Mouse (Mus musculus) layer of hippocampus, adult 18-20 months (tissue): ENCODE results near the gene A730061H03Rik. TPM values are rescaled to one million over a fixed set of nuclear protein-coding genes. Genes with fewer than 3 reads are reported as not detected.

Experiments
- total RNA-seq, 2 experiments: library from RNA; stranded (reverse); gene quantifications; 2 replicates each; pipeline ENCODE4 v1.2.3; 2021

The A730061H03Rik gene
- total RNA-seq, 2 experiments from 2014 or later: 0.79 to 1.6 TPM

Other genes with a start within 250 kb of the A730061H03Rik start
- gene Dhrs4, start 81.6 kb downstream of the A730061H03Rik start, total RNA-seq: 10 to 100 TPM; 20.2 to 22.1 TPM
- 10 to 100 TPM; 46.8 to 50.8 TPM for gene Carmil3, start 69.8 kb downstream of the A730061H03Rik start, total RNA-seq
- 100 to 1,000 TPM; 653 to 657 TPM for gene Cpne6, start 50.0 kb downstream of the A730061H03Rik start, total RNA-seq
- 1 to 10 TPM; 1.7 to 2.2 TPM for gene Nrl, start 35.4 kb downstream of the A730061H03Rik start, total RNA-seq
- gene Pck2, start 20.1 kb downstream of the A730061H03Rik start, total RNA-seq: 10 to 100 TPM; 50.9 to 54.2 TPM
- gene Dcaf11, start 400 bp downstream of the A730061H03Rik start, total RNA-seq: 10 to 100 TPM; 72.2 to 83.8 TPM
- gene Fitm1, start 15.2 kb upstream of the A730061H03Rik start, total RNA-seq: not detected
- 10 to 100 TPM; 54.0 to 56.6 TPM for gene Psme1, start 17.7 kb upstream of the A730061H03Rik start, total RNA-seq
- 10 to 100 TPM; 43.3 to 49.5 TPM for gene Emc9, start 24.9 kb upstream of the A730061H03Rik start, total RNA-seq
- gene Psme2, start 30.7 kb upstream of the A730061H03Rik start, total RNA-seq: 10 to 100 TPM; 53.7 to 57.4 TPM
- gene Rnf31, start 31.3 kb upstream of the A730061H03Rik start, total RNA-seq: 10 to 100 TPM; 38.0 to 43.0 TPM
- 10 to 100 TPM; 10.9 to 13.3 TPM for gene Irf9, start 43.2 kb upstream of the A730061H03Rik start, total RNA-seq
- gene Rec8, start 57.6 kb upstream of the A730061H03Rik start, total RNA-seq: 1 to 10 TPM; 1.4 to 1.8 TPM
- 100 to 1,000 TPM; 119 to 128 TPM for gene Ipo4, start 75.6 kb upstream of the A730061H03Rik start, total RNA-seq
- 1 to 10 TPM; 2.7 to 3.8 TPM for gene Gm49378, start 77.5 kb upstream of the A730061H03Rik start, total RNA-seq
- 10 to 100 TPM; 39.6 to 40.8 TPM for gene Tm9sf1, start 83.4 kb upstream of the A730061H03Rik start, total RNA-seq
- 1 to 10 TPM in 1 of 2 experiments, under 1 TPM in 1; 0.79 to 1.2 TPM for gene Tssk4, start 89.8 kb upstream of the A730061H03Rik start, total RNA-seq
- 10 to 100 TPM; 45.5 to 52.3 TPM for gene Mdp1, start 100.1 kb upstream of the A730061H03Rik start, total RNA-seq
- gene Gmpr2, start 111.5 kb upstream of the A730061H03Rik start, total RNA-seq: 10 to 100 TPM; 23.3 to 26.4 TPM
- 100 to 1,000 TPM; 294 to 304 TPM for gene Nedd8, start 111.7 kb upstream of the A730061H03Rik start, total RNA-seq
- gene Tinf2, start 121.4 kb upstream of the A730061H03Rik start, total RNA-seq: 10 to 100 TPM; 12.3 to 15.2 TPM
- not detected for gene Tgm1, start 153.5 kb upstream of the A730061H03Rik start, total RNA-seq
- 10 to 100 TPM; 43.7 to 45.7 TPM for gene Rabggta, start 161.9 kb upstream of the A730061H03Rik start, total RNA-seq
- 10 to 100 TPM; 83.2 to 98.7 TPM for gene Dhrs1, start 185.3 kb upstream of the A730061H03Rik start, total RNA-seq
- gene Nop9, start 185.3 kb upstream of the A730061H03Rik start, total RNA-seq: 10 to 100 TPM; 11.7 to 14.5 TPM
- gene Cideb, start 198.1 kb upstream of the A730061H03Rik start, total RNA-seq: 1 to 10 TPM; 1.7 to 2.2 TPM
- gene Ltb4r2, start 201.0 kb upstream of the A730061H03Rik start, total RNA-seq: under 1 TPM; 0.12 to 0.13 TPM
- under 1 TPM in 1 of 2 experiments, not detected in 1; 0.45 TPM for gene Ltb4r1, start 205.6 kb upstream of the A730061H03Rik start, total RNA-seq
- gene Adcy4, start 223.7 kb upstream of the A730061H03Rik start, total RNA-seq: 1 to 10 TPM; 3.1 to 4.4 TPM
- gene Ripk3, start 228.5 kb upstream of the A730061H03Rik start, total RNA-seq: 1 to 10 TPM in 1 of 2 experiments, under 1 TPM in 1; 0.52 to 1.1 TPM